24 mouse cellular contexts compared by ENCODE assay signal in the genomic region with DNA sequence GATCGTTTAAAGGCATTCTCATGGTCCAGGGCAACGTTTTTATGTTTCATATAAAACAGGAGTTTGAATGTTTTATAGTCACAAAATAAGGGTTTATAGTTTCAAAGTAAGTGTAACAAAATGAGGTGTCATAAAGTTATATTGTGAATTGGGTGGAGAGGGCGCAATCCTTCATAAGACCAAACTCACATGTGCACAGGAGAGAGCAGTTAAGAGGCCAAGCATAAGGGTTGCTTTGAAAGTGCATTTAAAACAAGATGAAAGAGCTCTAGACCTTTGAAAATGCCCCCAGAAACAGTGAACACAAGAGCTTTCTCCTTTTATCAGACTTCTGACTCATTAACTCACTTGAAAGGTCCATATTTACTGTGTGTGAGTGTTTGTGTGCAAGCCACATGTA. TPM values are rescaled to one million over a fixed set of nuclear protein-coding genes. Genes with fewer than 3 reads are reported as not detected.
DNase-seq lines count a peak whose midpoint lies in the region; ATAC-seq and TF ChIP-seq lines count a peak whose summit lies in the region.
"Had no signal": no experiment of that assay in that cellular context is flagged by ENCODE, and none has a peak within 500 bp of the region (broad histone marks: within the 10 kb centered on the region; RNA-seq: fewer than 3 reads in every experiment).

No protein-coding gene starts in this region.

- no peaks in the 10 kb centered on the region for H3K4me1 ChIP-seq in intestine, embryonic 15.5 days (replicated peaks)
- H3K4me1 ChIP-seq in intestine, postnatal 0 days (replicated peaks; ENCODE audit: control insufficient read depth, insufficient read depth, low read length) = no peaks in the 10 kb centered on the region
- H3K4me1 ChIP-seq in intestine, embryonic 16.5 days (ENCODE audit: control insufficient read depth, insufficient read depth, low read length) = no peaks in the 10 kb centered on the region
- H3K4me1 ChIP-seq: embryonic facial prominence, embryonic 13.5 days; embryonic facial prominence, embryonic 15.5 days; forebrain, embryonic 10.5 days; forebrain, embryonic 12.5 days had no signal

- peak; percentile 26 for DNase-seq in forelimb bud, embryonic 11.5 days (ENCODE audit: low read depth, low spot score)
- no peak for DNase-seq in thymus, postnatal 0 days (ENCODE audit: low spot score)
- DNase-seq in urinary bladder, postnatal 36 days (ENCODE audit: low spot score in 2 of 2) = no peak
- DNase-seq: adrenal gland, adult 2 months; adrenal gland, postnatal 10 days; adrenal gland, postnatal 25 days; cerebellum, adult 11 months; cerebellum, adult 18-20 months; cerebellum, adult 8-10 months; cerebellum, adult 9-11 months; cerebellum, postnatal 14 days; cerebellum, postnatal 36 days; embryo, embryonic 11 days had no signal

- no peaks in the 10 kb centered on the region for H3K36me3 ChIP-seq in intestine, embryonic 15.5 days
- H3K36me3 ChIP-seq in intestine, postnatal 0 days (ENCODE audit: control insufficient read depth, insufficient read depth) = no peaks in the 10 kb centered on the region
- H3K36me3 ChIP-seq in intestine, embryonic 16.5 days (ENCODE audit: control insufficient read depth, insufficient read depth, low read length) = no peaks in the 10 kb centered on the region
- H3K36me3 ChIP-seq: embryonic facial prominence, embryonic 13.5 days; embryonic facial prominence, embryonic 15.5 days; forebrain, embryonic 10.5 days; forebrain, embryonic 12.5 days had no signal

- ATAC-seq in intestine, embryonic 15.5 days = peak; percentile 36; the same call in 1 of the 2 replicates
- no peak for ATAC-seq in intestine, postnatal 0 days
- peak; percentile 59; the same call in 1 of the 2 replicates for ATAC-seq in intestine, embryonic 16.5 days
- ATAC-seq: forebrain, embryonic 14.5 days had no signal

- no peak overlapping the region for H3K4me2 ChIP-seq in intestine, embryonic 15.5 days (replicated peaks)
- no peak overlapping the region for H3K4me2 ChIP-seq in intestine, postnatal 0 days (replicated peaks; ENCODE audit: low read depth)
- H3K4me2 ChIP-seq in intestine, embryonic 16.5 days (ENCODE audit: low read depth, low read length) = no peak overlapping the region
- H3K4me2 ChIP-seq: embryonic facial prominence, embryonic 13.5 days; embryonic facial prominence, embryonic 15.5 days; forebrain, embryonic 12.5 days had no signal

- no peak overlapping the region for H3K27ac ChIP-seq in intestine, embryonic 15.5 days
- no peak overlapping the region for H3K27ac ChIP-seq in intestine, postnatal 0 days (ENCODE audit: low read depth, low read length)
- H3K27ac ChIP-seq in intestine, embryonic 16.5 days (ENCODE audit: low read length) = no peak overlapping the region
- H3K27ac ChIP-seq: embryonic facial prominence, embryonic 13.5 days; embryonic facial prominence, embryonic 15.5 days; forebrain, embryonic 10.5 days; forebrain, embryonic 12.5 days had no signal

- H3K4me3 ChIP-seq in intestine, embryonic 15.5 days (replicated peaks) = no peak overlapping the region
- H3K4me3 ChIP-seq in intestine, postnatal 0 days (ENCODE audit: low read depth, low read length) = no peak overlapping the region
- no peak overlapping the region for H3K4me3 ChIP-seq in intestine, embryonic 16.5 days (ENCODE audit: low read length)
- H3K4me3 ChIP-seq: embryonic facial prominence, embryonic 13.5 days; embryonic facial prominence, embryonic 15.5 days; erythroblast, embryonic 14.5 days; forebrain, embryonic 10.5 days; forebrain, embryonic 12.5 days had no signal

- no peak for TF ChIP-seq CTCF in intestine, postnatal 0 days (IDR thresholded peaks at IDR 0.05; ENCODE audit: low read depth)

- 53% methylated on average over 3 of the region's 3 CpGs for WGBS in intestine, embryonic 15.5 days
- 37% methylated on average over 3 of the region's 3 CpGs for WGBS in intestine, postnatal 0 days
- 49% methylated on average over 3 of the region's 3 CpGs for WGBS in intestine, embryonic 16.5 days

- H3K27me3 ChIP-seq in intestine, embryonic 15.5 days (replicated peaks) = no peaks in the 10 kb centered on the region
- H3K27me3 ChIP-seq in intestine, postnatal 0 days (replicated peaks; ENCODE audit: control insufficient read depth, insufficient read depth, low read length) = no peaks in the 10 kb centered on the region
- no peaks in the 10 kb centered on the region for H3K27me3 ChIP-seq in intestine, embryonic 16.5 days (replicated peaks; ENCODE audit: control insufficient read depth, insufficient read depth, low read length)
- H3K27me3 ChIP-seq: embryonic facial prominence, embryonic 13.5 days; embryonic facial prominence, embryonic 15.5 days had no signal

- no peak overlapping the region for H3K9ac ChIP-seq in intestine, embryonic 15.5 days
- H3K9ac ChIP-seq in intestine, postnatal 0 days (ENCODE audit: low read depth, low read length) = no peak overlapping the region
- no peak overlapping the region for H3K9ac ChIP-seq in intestine, embryonic 16.5 days (ENCODE audit: low read depth, low read length)
- H3K9ac ChIP-seq: embryonic facial prominence, embryonic 13.5 days; embryonic facial prominence, embryonic 15.5 days; forebrain, embryonic 12.5 days had no signal

- H3K9me3 ChIP-seq in intestine, embryonic 15.5 days = no peaks in the 10 kb centered on the region
- H3K9me3 ChIP-seq in intestine, postnatal 0 days (ENCODE audit: control insufficient read depth) = no peaks in the 10 kb centered on the region
- H3K9me3 ChIP-seq in intestine, embryonic 16.5 days (ENCODE audit: control insufficient read depth, low read length) = no peaks in the 10 kb centered on the region
- H3K9me3 ChIP-seq: embryonic facial prominence, embryonic 13.5 days; embryonic facial prominence, embryonic 15.5 days; forebrain, embryonic 10.5 days; forebrain, embryonic 12.5 days had no signal

RNA-seq across cellular contexts. Expression of gene Mettl9, which starts 7.9 kb away (rescaled TPM):
- polyA plus RNA-seq in intestine, embryonic 15.5 days (2015; fragmentation: Nextera tagmentation; extraction: Ambion mirVana) = 145 and 158 TPM in 2 replicates
- 85.4 and 89.4 TPM in 2 replicates for polyA plus RNA-seq in intestine, postnatal 0 days (2015; fragmentation: Nextera tagmentation; extraction: Ambion mirVana)
- 121 and 123 TPM in 2 replicates for polyA plus RNA-seq in intestine, embryonic 16.5 days (2015; fragmentation: Nextera tagmentation; extraction: Ambion mirVana)
- 86.3 and 93.3 TPM in 2 replicates for polyA plus RNA-seq in thymus, postnatal 0 days (2015; fragmentation: Nextera tagmentation; extraction: Ambion mirVana)

RNA-seq across cellular contexts. Expression of gene Mfsd13b, which starts 44.0 kb away (rescaled TPM):
- 0.15 and 0.60 TPM in 2 replicates for polyA plus RNA-seq in intestine, embryonic 15.5 days (2015; fragmentation: Nextera tagmentation; extraction: Ambion mirVana)
- polyA plus RNA-seq in intestine, postnatal 0 days (2015; fragmentation: Nextera tagmentation; extraction: Ambion mirVana) = 1.4 and 1.5 TPM in 2 replicates
- 0.38 and 0.99 TPM in 2 replicates for polyA plus RNA-seq in intestine, embryonic 16.5 days (2015; fragmentation: Nextera tagmentation; extraction: Ambion mirVana)
- polyA plus RNA-seq in thymus, postnatal 0 days (2015; fragmentation: Nextera tagmentation; extraction: Ambion mirVana) = 0.12 and 0.49 TPM in 2 replicates
- polyA plus RNA-seq: C2C12; embryonic facial prominence, embryonic 11.5 days; erythroblast, embryonic 14.5 days had no signal

RNA-seq across cellular contexts. Expression of gene Cdr2, which starts 44.2 kb away (rescaled TPM):
- 13.1 and 15.7 TPM in 2 replicates for polyA plus RNA-seq in intestine, embryonic 15.5 days (2015; fragmentation: Nextera tagmentation; extraction: Ambion mirVana)
- 119 and 124 TPM in 2 replicates for polyA plus RNA-seq in intestine, postnatal 0 days (2015; fragmentation: Nextera tagmentation; extraction: Ambion mirVana)
- 15.7 and 19.8 TPM in 2 replicates for polyA plus RNA-seq in intestine, embryonic 16.5 days (2015; fragmentation: Nextera tagmentation; extraction: Ambion mirVana)
- polyA plus RNA-seq in thymus, postnatal 0 days (2015; fragmentation: Nextera tagmentation; extraction: Ambion mirVana) = 2.9 and 3.2 TPM in 2 replicates

RNA-seq across cellular contexts. Expression of gene Igsf6, which starts 48.1 kb away (rescaled TPM):
- 3.0 TPM in 2 replicates for polyA plus RNA-seq in intestine, embryonic 15.5 days (2015; fragmentation: Nextera tagmentation; extraction: Ambion mirVana)
- 1.3 and 1.8 TPM in 2 replicates for polyA plus RNA-seq in intestine, postnatal 0 days (2015; fragmentation: Nextera tagmentation; extraction: Ambion mirVana)
- 2.6 and 2.7 TPM in 2 replicates for polyA plus RNA-seq in intestine, embryonic 16.5 days (2015; fragmentation: Nextera tagmentation; extraction: Ambion mirVana)
- polyA plus RNA-seq in thymus, postnatal 0 days (2015; fragmentation: Nextera tagmentation; extraction: Ambion mirVana) = 2.5 and 2.9 TPM in 2 replicates

RNA-seq across cellular contexts. Expression of gene Otoa, which starts 55.1 kb away (rescaled TPM):
- polyA plus RNA-seq in intestine, embryonic 15.5 days (2015; fragmentation: Nextera tagmentation; extraction: Ambion mirVana) = 0.18 and 0.20 TPM in 2 replicates
- polyA plus RNA-seq in intestine, postnatal 0 days (2015; fragmentation: Nextera tagmentation; extraction: Ambion mirVana) = 0.10 and 0.17 TPM in 2 replicates
- 0.06 TPM in 2 replicates for polyA plus RNA-seq in intestine, embryonic 16.5 days (2015; fragmentation: Nextera tagmentation; extraction: Ambion mirVana)
- 0.18 and 0.48 TPM in 2 replicates for polyA plus RNA-seq in thymus, postnatal 0 days (2015; fragmentation: Nextera tagmentation; extraction: Ambion mirVana)
- polyA plus RNA-seq: embryonic facial prominence, embryonic 11.5 days; erythroblast, embryonic 14.5 days had no signal
